Mouse (Mus musculus): ENCODE results near the gene BC025920.
"Not testable (repeated sequence)": the region's sequence is repeated elsewhere in the genome, so short reads cannot be mapped to it uniquely, and the experiment has no call there.

The BC025920 gene

DNA sequence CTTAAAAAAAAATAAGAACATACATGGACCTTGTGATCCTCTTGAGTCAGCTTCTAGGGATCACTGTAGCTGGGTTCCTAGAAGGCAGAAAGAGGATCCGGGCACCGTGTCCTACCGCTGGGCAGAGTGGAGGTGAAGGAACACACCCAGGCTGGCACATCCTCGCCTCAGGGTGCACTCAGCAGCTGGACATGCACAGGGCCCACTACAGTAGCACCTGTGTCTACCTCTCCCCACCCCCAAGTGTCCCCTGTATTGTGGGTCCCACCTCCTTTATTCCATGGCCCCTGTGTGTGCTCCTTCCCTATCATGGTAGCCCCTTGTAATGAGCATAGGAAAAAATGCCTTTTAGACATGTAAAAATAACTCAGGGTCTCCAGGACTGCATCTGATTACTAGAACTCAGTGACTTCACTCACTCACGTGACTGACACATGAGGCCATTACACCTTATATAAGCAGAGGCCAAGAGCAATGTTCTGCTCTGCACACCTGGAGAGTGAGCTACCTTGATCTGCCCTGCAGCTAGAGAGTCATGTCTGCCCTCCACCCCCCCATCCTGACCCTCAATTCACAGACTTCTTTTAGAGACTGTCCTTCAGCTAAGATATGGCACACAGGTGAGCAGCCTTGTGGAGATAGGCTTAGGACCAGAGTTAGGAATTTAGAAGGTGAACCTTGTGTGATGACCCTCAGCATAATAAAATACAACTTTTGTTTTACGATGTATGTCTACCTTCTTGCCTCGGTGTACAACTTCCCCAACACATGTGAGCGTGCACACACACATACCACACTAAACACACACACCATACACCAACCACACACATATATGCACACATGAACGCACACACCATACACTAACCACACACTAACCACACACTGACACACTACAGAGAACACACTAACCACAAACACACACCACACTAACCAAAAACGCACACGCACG, 1.8 kb upstream of the BC025920 start:
- no peak for DNase-seq (ENCODE audit: low read depth)

DNA sequence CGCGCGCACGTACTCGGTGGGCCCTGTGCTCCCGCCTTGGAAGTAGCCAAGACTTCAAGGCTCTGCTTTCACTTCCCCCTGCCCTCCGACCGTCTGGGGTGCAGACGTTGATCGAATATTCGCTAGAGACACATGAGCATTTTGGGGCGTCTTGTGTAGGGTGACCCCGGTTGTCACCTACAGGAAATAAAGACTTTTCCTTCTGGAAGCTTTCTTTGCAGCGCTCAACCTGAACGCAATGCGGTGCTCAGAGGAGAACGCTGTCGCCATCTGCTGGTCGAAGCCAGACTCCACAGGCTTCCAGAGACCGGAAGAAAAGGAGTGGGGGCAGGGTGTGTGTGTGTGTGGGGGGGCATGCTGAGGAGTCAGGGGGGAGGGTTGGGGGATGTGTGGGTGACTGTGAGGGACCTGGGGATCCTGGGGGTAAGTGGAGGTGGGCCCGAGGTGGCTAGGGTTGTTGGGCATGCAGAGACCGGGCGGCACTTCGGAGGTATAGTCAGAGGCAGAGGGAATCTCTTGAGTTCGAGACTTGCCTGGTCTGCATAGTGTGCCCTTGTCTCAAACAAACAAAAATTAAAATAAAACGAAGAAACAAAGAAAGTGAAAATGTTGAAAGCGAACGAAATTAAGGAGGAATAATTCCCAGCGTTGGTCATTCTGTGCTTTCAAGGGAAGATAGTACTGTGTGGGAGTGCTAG, 953 bp upstream of the BC025920 start:
- DNase-seq (ENCODE audit: low read depth): peak; percentile 95

DNA sequence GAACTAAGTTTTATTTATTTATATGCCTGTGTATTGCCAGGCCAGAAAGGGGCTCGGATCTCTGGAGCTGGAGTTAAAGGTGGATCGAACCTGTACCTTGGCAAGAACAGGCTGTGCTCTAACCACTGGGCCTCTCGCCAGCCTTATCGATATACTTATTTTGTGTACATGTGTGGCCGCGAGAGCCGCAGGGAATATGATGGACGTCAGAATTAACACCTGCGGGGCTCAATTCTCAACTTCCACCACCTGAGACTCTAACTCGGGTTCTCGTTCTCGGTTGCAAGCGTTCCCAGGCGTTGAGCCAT, 450 bp upstream of the BC025920 start:
- DNase-seq (ENCODE audit: low read depth): no peak

DNA sequence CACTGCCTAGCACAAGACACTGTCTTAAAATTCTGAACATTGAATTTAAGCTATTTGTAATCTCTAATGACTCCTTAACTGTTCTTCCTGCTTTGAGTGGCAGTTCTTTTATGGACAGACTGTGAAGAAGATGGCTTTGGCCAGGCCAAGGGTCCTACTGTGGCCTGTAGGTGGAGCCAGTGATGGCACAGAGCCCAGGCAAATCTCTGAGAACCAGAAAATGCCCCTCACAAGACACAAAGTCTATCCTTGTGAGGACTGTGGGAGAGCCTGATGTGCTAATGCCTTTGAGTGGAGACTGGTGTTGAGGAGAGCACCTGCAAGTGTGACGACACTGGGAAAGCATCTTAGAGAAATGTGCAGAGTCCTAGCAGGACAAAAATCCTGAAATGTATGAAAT, 2.2 kb downstream of the BC025920 start:
- DNase-seq (ENCODE audit: low read depth): no peak

DNA sequence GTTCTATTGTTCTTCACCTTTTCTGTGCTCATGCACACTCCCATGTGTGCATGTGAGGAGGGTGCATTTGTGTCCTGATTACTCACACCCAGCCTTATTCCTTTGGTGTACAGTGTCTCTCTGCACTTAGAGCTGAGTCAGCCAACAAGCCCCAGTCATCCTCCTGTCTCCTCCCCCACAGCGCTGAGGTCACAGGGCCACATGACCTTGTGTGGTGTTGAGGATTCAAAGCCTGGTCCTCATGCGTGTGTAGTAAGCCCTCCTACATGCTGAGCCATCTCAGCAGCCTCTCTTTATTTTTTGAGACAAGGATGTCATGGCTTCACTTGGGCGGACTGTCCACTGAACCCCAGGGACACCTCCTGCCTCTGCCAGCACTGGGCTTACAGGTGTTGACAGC, 6.7 kb downstream of the BC025920 start:
- DNase-seq (ENCODE audit: low read depth): peak; percentile 27

- DNase-seq (ENCODE audit: low read depth): no peak
These were observed 9.4 kb downstream of the BC025920 start for GRCm38 (mm10) chr10:81615486-81615885.

GRCm38 (mm10) chr10:81619976-81620375, 13.9 kb downstream of the BC025920 start:
- DNase-seq (ENCODE audit: low read depth): no peak

GRCm38 (mm10) chr10:81620786-81621185, 14.7 kb downstream of the BC025920 start:
- DNase-seq (ENCODE audit: low read depth): no peak

DNA sequence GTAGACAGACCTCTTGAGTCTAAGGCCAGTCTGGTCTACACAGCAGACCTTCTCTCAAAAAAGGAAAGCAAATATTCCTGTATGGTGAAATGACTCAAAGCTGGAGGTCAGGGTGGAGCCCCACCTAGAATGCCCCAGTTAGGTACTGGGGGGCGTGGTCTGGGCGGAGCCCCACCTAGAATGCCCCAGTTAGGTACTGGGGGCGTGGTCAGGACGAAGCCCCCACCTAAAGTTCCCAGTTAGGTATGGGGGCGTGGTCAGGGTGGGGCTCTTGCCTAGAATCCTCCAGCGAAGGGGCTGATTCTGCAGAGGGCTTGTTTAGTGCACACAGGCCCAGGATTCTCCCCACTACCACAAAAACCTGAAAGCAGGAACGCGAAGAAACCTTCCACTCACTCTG, 17.4 kb downstream of the BC025920 start:
- peak; percentile 27 for DNase-seq (ENCODE audit: low read depth)

- peak; percentile 46 for DNase-seq (ENCODE audit: low read depth)
These were observed 20.3 kb downstream of the BC025920 start for GRCm38 (mm10) chr10:81626101-81626993.

GRCm38 (mm10) chr10:81626994-81627835, 21.1 kb downstream of the BC025920 start, which contains the start of gene Sirt6:
Gene Sirt6 (minus strand): TSS chr10:81627797.
- DNase-seq (ENCODE audit: low read depth): peak; percentile 97

DNA sequence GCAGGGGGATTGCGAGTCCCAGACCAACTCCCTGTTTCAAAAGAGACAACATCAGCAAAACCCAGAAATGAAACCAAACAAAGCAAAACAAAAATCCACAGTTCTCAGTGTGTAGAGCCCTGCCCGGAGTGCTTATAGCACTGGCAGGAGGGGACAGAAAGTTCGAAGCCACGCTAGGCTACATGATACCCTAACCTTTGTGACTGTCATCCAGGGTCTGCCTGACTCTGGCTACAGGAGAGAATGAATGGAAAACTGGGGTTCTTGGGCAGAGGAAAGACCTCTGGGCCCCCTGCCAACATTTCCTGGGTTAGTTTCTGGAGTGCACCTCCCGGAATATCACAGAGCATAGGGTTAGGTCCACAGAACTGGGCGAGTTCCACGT, 21.8 kb downstream of the BC025920 start:
- no peak for DNase-seq (ENCODE audit: low read depth)

GRCm38 (mm10) chr10:81628390-81628789, 22.3 kb downstream of the BC025920 start, which contains the start of gene Ankrd24:
Gene Ankrd24 (plus strand): TSS chr10:81628540.
- no peak for DNase-seq (ENCODE audit: low read depth)

DNA sequence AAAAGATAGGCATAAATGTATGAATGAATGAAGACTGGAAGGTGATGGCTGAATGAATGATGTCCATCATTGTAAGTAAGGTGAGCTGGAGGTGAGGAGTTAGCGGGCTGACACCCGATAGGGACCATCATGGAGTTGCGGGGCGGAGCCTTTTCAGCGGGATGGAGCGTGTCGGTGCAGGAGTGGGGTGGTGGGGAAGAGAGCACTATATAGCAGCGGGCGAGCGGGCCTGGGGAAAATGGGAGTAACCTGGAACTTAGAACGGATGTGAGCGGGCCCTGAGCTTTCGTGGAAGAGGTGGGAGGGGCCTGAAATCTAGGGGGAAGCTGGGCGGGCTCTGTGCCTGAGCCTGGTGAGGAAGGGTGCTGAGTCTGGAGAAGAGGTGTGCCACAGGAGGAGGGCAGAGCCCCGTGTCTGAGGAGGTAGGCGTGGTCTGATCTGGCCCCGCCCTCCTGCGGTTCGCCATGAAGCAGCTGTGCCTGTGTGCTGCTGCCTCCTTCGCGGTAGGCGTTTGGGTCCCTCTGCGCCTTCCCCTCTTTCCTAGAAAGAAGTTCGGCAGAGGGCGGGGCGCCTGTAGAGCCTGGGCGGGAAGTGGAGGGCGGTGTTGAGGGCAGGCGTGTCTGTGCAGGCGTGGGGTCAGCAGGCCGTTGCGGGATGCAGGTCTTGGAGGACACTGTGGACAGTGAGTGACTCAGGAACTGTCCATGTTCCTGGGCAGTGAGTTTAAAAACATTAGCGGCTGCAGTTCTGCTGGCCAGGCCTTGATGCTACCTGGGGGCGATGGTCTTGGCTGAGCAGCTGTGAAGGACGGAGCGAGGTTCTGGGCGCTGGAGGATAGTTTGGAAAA, 27.4 kb downstream of the BC025920 start:
- DNase-seq (ENCODE audit: low read depth): peak; percentile 93

DNA sequence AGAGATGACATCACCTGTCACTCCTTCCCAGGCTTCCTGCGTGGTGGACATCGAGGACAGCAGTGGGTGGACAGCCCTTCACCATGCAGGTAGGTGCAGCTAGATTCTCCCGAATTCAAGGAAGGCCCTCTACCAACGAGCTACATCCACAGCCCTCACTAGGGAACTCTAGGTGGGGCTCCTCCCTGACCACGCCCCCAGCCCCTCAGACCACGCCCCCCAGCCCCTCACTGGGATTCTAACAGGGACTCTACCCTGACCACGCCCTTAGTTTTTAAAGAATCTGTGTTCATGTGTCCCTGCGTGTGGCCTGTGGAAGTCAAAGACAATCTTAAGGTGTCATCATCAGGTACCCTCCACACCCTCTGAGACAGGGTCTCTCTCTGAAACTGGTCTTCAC, 30.3 kb downstream of the BC025920 start:
- DNase-seq (ENCODE audit: low read depth): no peak

DNA sequence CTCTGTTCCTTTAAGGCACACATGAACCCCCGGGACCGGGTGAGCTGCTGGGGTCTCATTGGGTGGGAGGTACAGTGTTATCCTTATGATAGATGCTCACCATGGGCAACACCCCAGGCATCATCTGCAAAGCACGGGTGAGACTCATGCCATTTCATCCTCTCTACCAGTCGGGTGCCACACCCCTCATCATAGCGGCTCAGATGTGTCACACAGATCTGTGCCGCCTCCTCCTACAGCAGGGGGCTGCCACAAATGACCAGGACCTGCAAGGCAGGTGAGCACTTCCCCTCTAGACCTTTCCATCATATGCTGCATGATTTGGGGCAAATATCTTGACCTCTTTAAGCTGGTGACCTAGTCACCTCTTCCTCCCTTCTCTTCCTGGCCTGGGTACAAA, 32.0 kb downstream of the BC025920 start:
- no peak for DNase-seq (ENCODE audit: low read depth)

DNA sequence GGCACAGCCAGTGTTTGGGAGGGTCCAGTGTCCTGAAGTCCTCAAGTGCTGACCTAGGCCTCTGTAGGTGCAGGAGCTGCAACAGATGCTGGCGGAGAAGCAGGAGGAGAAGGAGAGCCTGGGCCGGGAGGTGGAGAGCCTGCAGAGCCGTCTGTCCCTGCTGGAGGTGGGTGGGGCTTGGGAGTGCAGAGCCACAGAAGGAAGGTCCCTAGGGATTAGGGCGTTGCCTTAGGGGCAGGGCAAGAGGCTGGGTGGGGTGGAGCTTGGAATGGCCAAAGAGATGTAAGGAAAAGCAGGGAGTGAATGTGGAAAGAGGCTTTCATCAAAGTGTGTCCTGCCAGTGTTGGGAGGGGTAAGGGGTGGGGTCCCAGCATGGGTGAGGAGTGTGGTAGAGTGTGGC, 34.8 kb downstream of the BC025920 start:
- DNase-seq (ENCODE audit: low read depth): not testable (repeated sequence)

DNA sequence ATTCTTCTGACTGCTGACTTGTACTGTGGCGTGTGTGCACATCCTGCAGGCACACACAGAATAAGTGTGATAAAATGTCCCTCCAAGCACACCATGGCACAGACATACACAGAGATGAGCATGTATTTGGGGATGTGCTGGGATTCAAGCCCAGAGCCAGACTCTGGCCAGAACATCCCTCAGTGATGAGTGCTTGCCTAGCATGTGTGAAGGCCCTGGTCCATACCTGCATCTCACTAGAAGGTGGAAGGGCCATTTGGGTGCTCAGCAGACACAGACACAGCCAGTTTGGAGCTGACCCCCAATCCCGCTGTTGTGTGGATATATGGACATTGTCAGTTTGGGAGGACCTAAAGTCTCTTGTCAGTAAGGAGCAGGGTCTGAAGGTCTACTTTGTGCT, 35.5 kb downstream of the BC025920 start:
- no peak for DNase-seq (ENCODE audit: low read depth)

- DNase-seq (ENCODE audit: low read depth): no peak
These were observed 36.0 kb downstream of the BC025920 start for GRCm38 (mm10) chr10:81641978-81642647.
